Mouse (Mus musculus) heart, embryonic 11.5 days (tissue): Measurements from ENCODE around the gene Slc22a13. TPM values are rescaled to one million over a fixed set of nuclear protein-coding genes. Genes with fewer than 3 reads are reported as not detected.

Source experiments
- ATAC-seq: fragments of 200-750 bp; cut with Nextera tagmentation; replicated peaks from 2 replicates; pipeline ENCODE4 v1.8.0; 2017; ENCODE audit warnings: moderate library complexity; ENCODE audit not compliant: insufficient number of reproducible peaks, low FRiP score, low TSS enrichment
- H3K27ac ChIP-seq: fragments of 300-500 bp; sonication (generic); 2 replicates; pipeline ENCODE4 v1.5.1; 2014; ENCODE audit warnings: mild to moderate bottlenecking, low read depth, low read length
- H3K27me3 ChIP-seq: fragments of 300-500 bp; sonication (generic); 2 replicates; pipeline ENCODE4 v1.6.1; 2014; ENCODE audit warnings: mild to moderate bottlenecking, low read length, mixed read lengths; ENCODE audit not compliant: control insufficient read depth, insufficient read depth
- H3K36me3 ChIP-seq: fragments of 300-500 bp; sonication (generic); 2 replicates; pipeline ENCODE4 v1.6.1; 2014; ENCODE audit warnings: mild to moderate bottlenecking, low read length, moderate library complexity, mixed read lengths; ENCODE audit not compliant: control insufficient read depth, insufficient read depth
- H3K4me1 ChIP-seq: fragments of 300-500 bp; sonication (generic); 2 replicates; pipeline ENCODE4 v1.6.1; 2014; ENCODE audit warnings: low read length; ENCODE audit not compliant: control insufficient read depth, insufficient read depth
- H3K4me2 ChIP-seq: fragments of 300-500 bp; sonication (generic); 2 replicates; pipeline ENCODE4 v1.6.1; 2014; ENCODE audit warnings: mild to moderate bottlenecking, moderate library complexity
- H3K4me3 ChIP-seq: fragments of 300-500 bp; sonication (generic); 2 replicates; pipeline ENCODE4 v1.5.1; 2014; ENCODE audit warnings: low read depth, low read length
- H3K9ac ChIP-seq: fragments of 300-500 bp; sonication (generic); 2 replicates; pipeline ENCODE4 v1.6.1; 2014; ENCODE audit warnings: mild to moderate bottlenecking, low read depth, low read length, moderate library complexity
- H3K9me3 ChIP-seq: fragments of 300-500 bp; sonication (generic); replicated peaks from 2 replicates; pipeline ENCODE4 v1.6.1; 2016; ENCODE audit warnings: low read length; ENCODE audit not compliant: control insufficient read depth
- WGBS: fragments of 180-500 bp; shearing (Covaris S2); extraction: QIAGEN DNeasy Blood & Tissue Kit; methylation state at CpG from one replicate; pipeline ENCODE4 v1.1.7; 2014; ENCODE audit not compliant: insufficient replicate concordance; 5-methylcytosine and 5-hydroxymethylcytosine counted together
- polyA plus RNA-seq: library from polyadenylated mRNA; unstranded; fragments of >200 nt; fragmentation: Nextera tagmentation; extraction: Ambion mirVana; gene quantifications from 2 replicates; pipeline ENCODE4 v1.2.1, GENCODE M21; 2014

Slc22a13 gene
- polyA plus RNA-seq, 1 experiment from 2014 or later: not detected

GRCm38 (mm10) chr9:119155826-119156225 is 53.1 kb downstream of the Slc22a13 start:
- WGBS: 47% methylated on average over 7 of the region's 7 CpGs
- no peak for ATAC-seq
- H3K4me2 ChIP-seq: peak overlapping the region; percentile 76; the same call in 1 of the 2 replicates
- peaks cover 19% of the 10 kb centered on the region for H3K27me3 ChIP-seq
- no peak overlapping the region for H3K4me3 ChIP-seq
- H3K4me1 ChIP-seq: no peaks in the 10 kb centered on the region
- no peaks in the 10 kb centered on the region for H3K9me3 ChIP-seq
- H3K36me3 ChIP-seq: no peaks in the 10 kb centered on the region
- no peak overlapping the region for H3K9ac ChIP-seq
- no peak overlapping the region for H3K27ac ChIP-seq

- no peak for ATAC-seq
- Histone ChIP-seq H3K4me2 (no peak overlapping the region), H3K9me3 (no peaks in the 10 kb centered on the region), H3K36me3 (no peaks in the 10 kb centered on the region), H3K27ac (no peak overlapping the region), H3K27me3 (peaks cover 19% of the 10 kb centered on the region), H3K4me3 (no peak overlapping the region), H3K4me1 (no peaks in the 10 kb centered on the region), H3K9ac (no peak overlapping the region)
- 80% methylated on average over 8 of the region's 8 CpGs for WGBS
Measured at GRCm38 (mm10) chr9:119155416-119155815, 53.5 kb downstream of the Slc22a13 start.

DNA sequence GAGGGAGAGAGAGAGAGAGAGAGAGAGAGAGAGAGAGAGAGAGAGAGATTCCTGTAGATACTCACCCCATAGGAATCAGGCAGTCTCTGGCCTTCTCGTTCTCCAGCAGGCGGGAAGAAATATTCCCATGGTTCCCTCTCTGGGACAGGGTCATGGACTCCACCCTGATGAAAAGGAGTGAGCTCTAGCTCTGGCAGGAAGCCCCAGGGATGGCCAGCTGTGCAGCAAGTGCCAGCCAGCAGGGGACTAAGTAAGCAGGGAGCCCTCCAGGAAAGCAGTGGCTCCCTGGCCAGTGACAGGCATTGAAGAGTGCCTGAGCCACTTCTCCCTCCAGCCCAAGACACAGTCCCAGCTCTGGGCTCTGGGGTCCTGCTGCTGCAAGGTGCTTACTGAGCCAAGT is 57.1 kb downstream of the Slc22a13 start:
- 60% methylated on average over 2 of the region's 2 CpGs for WGBS

GRCm38 (mm10) chr9:119149601-119150000 is 59.3 kb downstream of the Slc22a13 start:
- Histone ChIP-seq H3K27ac (no peak overlapping the region), H3K36me3 (no peaks in the 10 kb centered on the region), H3K4me2 (no peak overlapping the region), H3K27me3 (no peaks in the 10 kb centered on the region), H3K4me1 (no peaks in the 10 kb centered on the region), H3K4me3 (no peak overlapping the region), H3K9ac (no peak overlapping the region), H3K9me3 (no peaks in the 10 kb centered on the region)
- 13% methylated on average over 5 of the region's 5 CpGs for WGBS
- ATAC-seq: no peak

More for the DNA sequence above, 57.1 kb downstream of the Slc22a13 start:
- Histone ChIP-seq H3K27me3 (peaks cover 11% of the 10 kb centered on the region), H3K4me3 (no peak overlapping the region), H3K9ac (no peak overlapping the region), H3K27ac (no peak overlapping the region), H3K4me1 (no peaks in the 10 kb centered on the region), H3K36me3 (no peaks in the 10 kb centered on the region), H3K9me3 (no peaks in the 10 kb centered on the region), H3K4me2 (no peak overlapping the region)
- ATAC-seq: no peak

- Histone ChIP-seq H3K27ac (no peak overlapping the region), H3K4me3 (no peak overlapping the region), H3K9ac (no peak overlapping the region), H3K9me3 (no peaks in the 10 kb centered on the region), H3K27me3 (no peaks in the 10 kb centered on the region), H3K4me1 (no peaks in the 10 kb centered on the region), H3K4me2 (no peak overlapping the region), H3K36me3 (no peaks in the 10 kb centered on the region)
- 68% methylated on average over 13 of the region's 13 CpGs for WGBS
- ATAC-seq: no peak
Measured at GRCm38 (mm10) chr9:119146098-119146770, 62.7 kb downstream of the Slc22a13 start.

DNA sequence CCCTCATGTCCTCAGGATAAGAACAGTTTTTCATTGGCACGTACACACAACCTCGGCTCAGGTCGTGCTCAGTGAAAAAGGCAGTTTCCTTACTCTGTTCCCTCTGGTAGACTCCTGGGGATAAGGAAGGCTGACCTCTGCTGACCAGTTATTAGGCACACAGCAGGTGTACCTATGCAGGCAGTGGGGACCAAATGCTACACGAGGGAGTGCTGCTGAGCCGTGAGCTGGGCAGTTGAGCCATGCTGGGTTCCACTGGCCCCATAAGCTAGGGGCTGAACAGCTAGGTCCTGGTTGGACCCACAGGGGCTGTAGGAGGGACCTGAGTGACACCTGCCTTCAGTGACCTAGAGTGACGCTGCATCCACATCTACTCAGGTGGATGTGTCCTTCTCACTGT is 63.3 kb downstream of the Slc22a13 start:
- no peak for ATAC-seq
- H3K4me2 ChIP-seq: no peak overlapping the region
- no peaks in the 10 kb centered on the region for H3K36me3 ChIP-seq
- WGBS: 63% methylated on average over 6 of the region's 6 CpGs
- H3K9ac ChIP-seq: no peak overlapping the region
- H3K27me3 ChIP-seq: no peaks in the 10 kb centered on the region
- no peak overlapping the region for H3K27ac ChIP-seq
- no peak overlapping the region for H3K4me3 ChIP-seq
- H3K9me3 ChIP-seq: no peaks in the 10 kb centered on the region
- no peaks in the 10 kb centered on the region for H3K4me1 ChIP-seq

GRCm38 (mm10) chr9:119145137-119145536 is 63.8 kb downstream of the Slc22a13 start:
- H3K27me3 ChIP-seq: no peaks in the 10 kb centered on the region
- H3K4me1 ChIP-seq: no peaks in the 10 kb centered on the region
- no peak for ATAC-seq

GRCm38 (mm10) chr9:119144696-119145095 is 64.2 kb downstream of the Slc22a13 start:
- Histone ChIP-seq H3K4me3 (no peak overlapping the region), H3K27ac (no peak overlapping the region), H3K4me1 (peaks cover under 1% of the 10 kb centered on the region; the same call in 1 of the 2 replicates), H3K9me3 (no peaks in the 10 kb centered on the region), H3K9ac (no peak overlapping the region), H3K36me3 (no peaks in the 10 kb centered on the region), H3K27me3 (no peaks in the 10 kb centered on the region), H3K4me2 (no peak overlapping the region)
- no peak for ATAC-seq
- 79% methylated on average over 8 of the region's 8 CpGs for WGBS

More at GRCm38 (mm10) chr9:119145137-119145536, 63.8 kb downstream of the Slc22a13 start:
- Histone ChIP-seq H3K36me3 (no peaks in the 10 kb centered on the region), H3K4me3 (no peak overlapping the region), H3K4me2 (no peak overlapping the region), H3K27ac (no peak overlapping the region), H3K9ac (no peak overlapping the region), H3K9me3 (no peaks in the 10 kb centered on the region)
- WGBS: 60% methylated on average over 10 of the region's 10 CpGs

DNA sequence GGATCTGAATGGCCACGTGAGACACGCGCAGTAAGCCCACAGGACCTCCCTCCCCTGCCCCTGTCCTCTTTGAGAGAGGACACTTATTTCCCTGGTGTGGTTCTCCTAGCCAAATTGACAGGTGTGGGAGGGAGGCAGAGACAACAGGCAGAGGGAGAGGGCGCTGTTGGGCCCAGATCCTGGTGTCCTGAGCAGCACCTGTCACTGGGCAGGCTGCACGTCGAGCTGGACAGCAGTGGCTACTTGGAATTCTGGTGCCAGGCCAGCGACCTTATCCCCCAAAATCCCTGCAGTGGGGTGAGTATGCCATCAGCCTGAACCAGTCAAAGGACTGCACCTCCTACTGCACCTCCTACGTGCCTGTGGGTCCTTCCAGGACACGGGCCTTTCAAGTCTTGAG is 65.5 kb downstream of the Slc22a13 start:
- H3K9me3 ChIP-seq: no peaks in the 10 kb centered on the region
- H3K27me3 ChIP-seq: no peaks in the 10 kb centered on the region
- peaks cover 3% of the 10 kb centered on the region; the same call in 1 of the 2 replicates for H3K4me1 ChIP-seq
- ATAC-seq: no peak
- WGBS: 66% methylated on average over 9 of the region's 9 CpGs
- no peak overlapping the region for H3K27ac ChIP-seq
- no peak overlapping the region for H3K4me3 ChIP-seq
- H3K9ac ChIP-seq: no peak overlapping the region
- no peaks in the 10 kb centered on the region for H3K36me3 ChIP-seq
- no peak overlapping the region for H3K4me2 ChIP-seq
